Mouse (Mus musculus) kidney, embryonic 16.5 days (tissue): ENCODE data around the gene Tesc. TPM values are rescaled to one million over a fixed set of nuclear protein-coding genes. Genes with fewer than 3 reads are reported as not detected.

ENCODE experiments used
- ATAC-seq: fragments of 200-750 bp; cut with Nextera tagmentation; 2 replicates; pipeline ENCODE4 v1.8.0; 2017; ENCODE audit warnings: moderate TSS enrichment; ENCODE audit not compliant: low FRiP score, low TSS enrichment
- H3K27ac ChIP-seq: fragments of 300-500 bp; sonication (generic); 2 replicates; pipeline ENCODE4 v1.5.1; 2014; ENCODE audit warnings: low read length
- H3K27me3 ChIP-seq: fragments of 300-500 bp; sonication (generic); 2 replicates; pipeline ENCODE4 v1.6.1; 2014; ENCODE audit warnings: low read length, control low read depth, mixed read lengths; ENCODE audit not compliant: insufficient read depth
- H3K36me3 ChIP-seq: fragments of 300-500 bp; sonication (generic); 2 replicates; pipeline ENCODE4 v1.6.1; 2014; ENCODE audit warnings: low read length, control low read depth, mixed read lengths; ENCODE audit not compliant: insufficient read depth
- H3K4me1 ChIP-seq: fragments of 300-500 bp; sonication (generic); 2 replicates; pipeline ENCODE4 v1.6.1; 2014; ENCODE audit warnings: low read length, control low read depth, mixed read lengths; ENCODE audit not compliant: insufficient read depth
- H3K4me2 ChIP-seq: fragments of 300-500 bp; sonication (generic); replicated peaks from 2 replicates; pipeline ENCODE4 v1.6.1; 2014; ENCODE audit warnings: low read depth, low read length
- H3K4me3 ChIP-seq: fragments of 300-500 bp; sonication (generic); 2 replicates; pipeline ENCODE4 v1.5.1; 2014; ENCODE audit warnings: mild to moderate bottlenecking, low read length
- H3K9ac ChIP-seq: fragments of 300-500 bp; sonication (generic); replicated peaks from 2 replicates; pipeline ENCODE4 v1.6.1; 2014; ENCODE audit warnings: low read length
- H3K9me3 ChIP-seq: fragments of 300-500 bp; sonication (generic); 2 replicates; pipeline ENCODE4 v1.6.1; 2016; ENCODE audit warnings: low read length, control low read depth
- WGBS: fragments of 180-500 bp; shearing (Covaris S2); extraction: QIAGEN DNeasy Blood & Tissue Kit; methylation state at CpG from one replicate; pipeline ENCODE4 v1.1.7; 2014; 5-methylcytosine and 5-hydroxymethylcytosine counted together
- polyA plus RNA-seq: library from polyadenylated mRNA; unstranded; fragments of >200 nt; fragmentation: Nextera tagmentation; extraction: Ambion mirVana; gene quantifications from 2 replicates; pipeline ENCODE4 v1.2.1, GENCODE M21; 2015

Tesc gene
- polyA plus RNA-seq, 1 experiment from 2014 or later = 20.9 TPM

DNA sequence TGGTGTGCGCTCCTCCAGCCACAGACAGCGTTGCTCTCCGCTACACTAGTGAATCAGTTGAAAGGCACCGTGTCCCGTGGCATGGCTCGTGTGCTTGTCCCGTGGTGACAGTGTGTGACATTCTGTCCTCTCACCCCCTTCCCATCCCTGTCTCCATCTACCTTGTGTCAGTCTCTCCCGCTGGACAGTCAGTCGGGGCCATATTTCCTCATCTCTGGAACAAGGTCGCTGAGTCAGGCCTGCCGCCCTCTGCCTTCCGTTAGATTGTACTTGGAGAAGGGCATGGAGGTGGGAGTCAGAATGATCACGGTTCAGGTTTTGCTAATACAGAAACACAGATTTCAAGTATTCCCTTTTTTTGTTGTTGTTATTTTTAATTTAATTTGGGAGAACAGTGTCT lies 19.2 kb upstream of the Tesc start:
- peaks cover 47% of the 10 kb centered on the region for H3K36me3 ChIP-seq
- ATAC-seq = no peak
- no peaks in the 10 kb centered on the region for H3K9me3 ChIP-seq
- 88% methylated on average over 13 of the region's 13 CpGs for WGBS
- H3K9ac ChIP-seq = no peak overlapping the region
- no peak overlapping the region for H3K4me3 ChIP-seq
- no peaks in the 10 kb centered on the region for H3K4me1 ChIP-seq
- H3K27ac ChIP-seq = no peak overlapping the region
- no peak overlapping the region for H3K4me2 ChIP-seq
- no peaks in the 10 kb centered on the region for H3K27me3 ChIP-seq

DNA sequence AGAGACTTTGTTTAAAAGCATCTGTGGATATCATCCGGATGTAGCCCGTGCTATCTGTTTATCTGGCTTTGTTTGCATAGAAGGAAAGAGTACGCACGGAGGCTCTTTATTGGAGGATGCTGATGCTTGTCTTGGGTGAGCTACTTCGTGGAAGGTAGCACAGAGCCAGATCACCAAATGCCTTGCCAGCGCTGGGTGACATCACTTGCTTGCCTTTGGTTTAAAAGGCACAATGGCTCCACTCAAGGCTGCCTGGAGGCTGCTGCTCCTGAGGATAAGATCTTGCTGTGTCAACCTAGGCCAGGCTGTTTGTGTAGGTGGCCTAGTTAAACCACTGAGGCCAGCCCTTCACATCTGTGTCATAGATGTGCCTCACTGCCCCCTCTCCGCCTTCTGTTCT lies 16.7 kb upstream of the Tesc start:
- Histone ChIP-seq H3K9ac (no peak overlapping the region), H3K27me3 (no peaks in the 10 kb centered on the region), H3K9me3 (no peaks in the 10 kb centered on the region), H3K4me3 (no peak overlapping the region), H3K4me1 (peaks cover 9% of the 10 kb centered on the region), H3K27ac (no peak overlapping the region), H3K4me2 (no peak overlapping the region), H3K36me3 (peaks cover 31% of the 10 kb centered on the region)
- no peak for ATAC-seq
- 70% methylated on average over 7 of the region's 7 CpGs for WGBS

- no peaks in the 10 kb centered on the region for H3K9me3 ChIP-seq
- H3K27ac ChIP-seq = no peak overlapping the region
- no peak overlapping the region for H3K9ac ChIP-seq
- 79% methylated on average over 7 of the region's 7 CpGs for WGBS
- peaks cover 9% of the 10 kb centered on the region for H3K4me1 ChIP-seq
- H3K4me2 ChIP-seq = no peak overlapping the region
- ATAC-seq = no peak
- no peak overlapping the region for H3K4me3 ChIP-seq
- peaks cover 23% of the 10 kb centered on the region for H3K36me3 ChIP-seq
- no peaks in the 10 kb centered on the region for H3K27me3 ChIP-seq
Observed at GRCm38 (mm10) chr5:118011796-118012195, 15.7 kb upstream of the Tesc start.

DNA sequence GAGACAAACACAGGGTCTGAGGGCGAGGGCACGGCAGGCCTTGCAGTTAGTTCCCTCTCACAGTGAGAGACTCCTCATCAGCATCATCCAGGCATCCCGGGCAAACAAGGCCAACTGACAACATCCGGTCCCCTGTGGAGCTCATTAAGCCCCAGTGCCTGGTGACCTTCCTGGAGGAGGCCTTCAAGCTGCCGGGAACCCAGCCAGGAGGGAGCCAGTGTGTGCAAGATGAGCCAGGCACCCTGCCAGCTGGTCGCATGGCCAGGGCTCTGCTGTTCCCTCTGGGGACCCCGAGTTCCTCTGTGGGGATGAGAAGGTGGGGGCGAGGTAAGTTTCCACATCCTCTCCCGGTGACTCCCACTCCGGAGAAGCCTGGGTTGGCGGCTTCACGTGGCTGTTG lies 12.5 kb upstream of the Tesc start:
- 0 out of 2 replicates have a peak, but pooled peaks have one; percentile 22 for ATAC-seq
- 26% methylated on average over 12 of the region's 12 CpGs for WGBS

GRCm38 (mm10) chr5:118015669-118016068 lies 11.9 kb upstream of the Tesc start:
- Histone ChIP-seq H3K4me2 (no peak overlapping the region), H3K27me3 (no peaks in the 10 kb centered on the region), H3K36me3 (no peaks in the 10 kb centered on the region), H3K27ac (no peak overlapping the region), H3K4me1 (peaks cover 9% of the 10 kb centered on the region), H3K9ac (no peak overlapping the region), H3K4me3 (no peak overlapping the region), H3K9me3 (no peaks in the 10 kb centered on the region)
- 74% methylated on average over 2 of the region's 2 CpGs for WGBS
- ATAC-seq = no peak

More for the DNA sequence above, 12.5 kb upstream of the Tesc start:
- H3K27me3 ChIP-seq = no peaks in the 10 kb centered on the region
- no peak overlapping the region for H3K4me2 ChIP-seq
- H3K4me1 ChIP-seq = peaks cover 9% of the 10 kb centered on the region
- H3K9me3 ChIP-seq = no peaks in the 10 kb centered on the region
- no peak overlapping the region for H3K27ac ChIP-seq
- 0 out of 2 replicates have a peak, but pooled peaks cover 6% of the 10 kb centered on the region for H3K36me3 ChIP-seq
- no peak overlapping the region for H3K4me3 ChIP-seq
- H3K9ac ChIP-seq = no peak overlapping the region

- no peak for ATAC-seq
- H3K9ac ChIP-seq = no peak overlapping the region
- 59% methylated on average over 5 of the region's 5 CpGs for WGBS
Observed at GRCm38 (mm10) chr5:118017527-118017926, 10.0 kb upstream of the Tesc start.

DNA sequence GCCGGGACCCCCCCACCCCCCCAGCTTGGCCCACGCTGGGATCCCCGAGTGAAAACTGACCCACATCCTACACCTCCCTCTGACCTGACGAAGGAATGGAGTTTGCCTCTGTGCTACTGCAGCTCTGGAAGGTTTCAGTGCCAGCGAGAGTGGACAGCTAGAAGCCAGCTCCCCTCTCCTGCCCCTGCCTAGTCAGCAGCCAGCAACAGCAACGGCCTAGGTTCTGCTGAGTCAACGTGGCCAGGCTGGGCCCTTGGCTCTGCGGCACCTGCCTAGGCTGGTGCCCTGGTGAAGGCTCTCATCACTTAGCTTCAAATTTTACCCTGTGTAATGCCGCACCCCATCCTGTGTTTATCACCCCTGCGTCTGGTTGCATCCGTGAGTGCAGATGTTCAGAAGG lies 7.6 kb upstream of the Tesc start:
- no peaks in the 10 kb centered on the region for H3K36me3 ChIP-seq
- peaks cover 5% of the 10 kb centered on the region for H3K4me1 ChIP-seq
- H3K27me3 ChIP-seq = no peaks in the 10 kb centered on the region
- no peak overlapping the region for H3K4me3 ChIP-seq
- H3K27ac ChIP-seq = no peak overlapping the region
- no peak overlapping the region for H3K9ac ChIP-seq
- 53% methylated on average over 11 of the region's 11 CpGs for WGBS
- H3K4me2 ChIP-seq = no peak overlapping the region
- no peaks in the 10 kb centered on the region for H3K9me3 ChIP-seq
- no peak for ATAC-seq

More at GRCm38 (mm10) chr5:118017527-118017926, 10.0 kb upstream of the Tesc start:
- Histone ChIP-seq H3K36me3 (no peaks in the 10 kb centered on the region), H3K4me2 (no peak overlapping the region), H3K4me3 (no peak overlapping the region), H3K9me3 (no peaks in the 10 kb centered on the region), H3K27me3 (no peaks in the 10 kb centered on the region), H3K4me1 (peaks cover 9% of the 10 kb centered on the region), H3K27ac (no peak overlapping the region)

GRCm38 (mm10) chr5:118023053-118023452 lies 4.5 kb upstream of the Tesc start:
- H3K9me3 ChIP-seq = no peaks in the 10 kb centered on the region
- no peak overlapping the region for H3K4me3 ChIP-seq
- no peaks in the 10 kb centered on the region for H3K36me3 ChIP-seq
- H3K9ac ChIP-seq = no peak overlapping the region
- no peak overlapping the region for H3K4me2 ChIP-seq
- peaks cover 27% of the 10 kb centered on the region for H3K27me3 ChIP-seq
- H3K27ac ChIP-seq = no peak overlapping the region
- peaks cover 18% of the 10 kb centered on the region for H3K4me1 ChIP-seq
- ATAC-seq = no peak
- WGBS = 74% methylated on average over 3 of the region's 3 CpGs

DNA sequence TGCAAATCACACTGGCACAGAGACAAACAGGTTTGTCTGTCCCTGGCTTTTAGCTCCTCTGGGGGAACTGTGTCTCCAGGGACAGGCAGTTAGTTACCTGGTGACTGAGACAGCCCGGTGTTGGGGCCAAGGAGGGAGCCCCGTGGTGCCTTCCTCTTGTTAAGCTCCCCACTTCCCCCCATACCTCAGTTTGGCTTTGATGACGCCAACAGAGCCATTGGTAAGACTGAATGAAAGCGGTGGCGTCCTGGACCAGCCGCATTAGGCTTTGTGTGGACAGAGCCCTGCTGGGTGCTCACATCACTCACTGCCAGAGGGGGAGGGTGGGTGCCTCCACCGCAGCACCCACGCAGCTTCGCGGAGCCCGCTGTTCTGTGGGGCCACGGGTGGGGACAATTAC lies 1.7 kb upstream of the Tesc start:
- H3K27ac ChIP-seq = no peak overlapping the region
- H3K4me2 ChIP-seq = no peak overlapping the region
- 4% methylated on average over 12 of the region's 12 CpGs for WGBS
- no peaks in the 10 kb centered on the region for H3K36me3 ChIP-seq
- no peak for ATAC-seq
- H3K9ac ChIP-seq = no peak overlapping the region
- no peaks in the 10 kb centered on the region for H3K9me3 ChIP-seq
- H3K4me3 ChIP-seq = no peak overlapping the region
- H3K4me1 ChIP-seq = peaks cover 31% of the 10 kb centered on the region
- peaks cover 49% of the 10 kb centered on the region for H3K27me3 ChIP-seq

GRCm38 (mm10) chr5:118026343-118026742 lies 1.2 kb upstream of the Tesc start:
- Histone ChIP-seq H3K4me1 (peaks cover 31% of the 10 kb centered on the region), H3K4me3 (0 out of 2 replicates have a peak overlapping the region, but pooled peaks have one; percentile 2), H3K4me2 (peak overlapping the region; percentile 100; the same call in 1 of the 2 replicates), H3K9me3 (no peaks in the 10 kb centered on the region), H3K27ac (no peak overlapping the region), H3K9ac (peak overlapping the region; percentile 20; the same call in 1 of the 2 replicates), H3K36me3 (no peaks in the 10 kb centered on the region), H3K27me3 (peaks cover 49% of the 10 kb centered on the region)
- ATAC-seq = no peak
- 4% methylated on average over 13 of the region's 13 CpGs for WGBS
